Mouse (Mus musculus) MEL (cell line): ENCODE measurements around the gene Mfsd7a.

Source experiments
- CTCF ChIP-seq, 3 experiments: IDR thresholded peaks in 2 of 3; conservative IDR thresholded peaks in 1 of 3; 2 replicates each; pipeline ENCODE4 v1.5.1; 2011 to 2012; ENCODE audit warnings: low read length in 3 of 3, low read depth in 2 of 3, mild to moderate bottlenecking in 2 of 3, improper control_type of control experiment in 1 of 3, inconsistent platforms in 1 of 3, mixed read lengths in 1 of 3, moderate library complexity in 1 of 3; ENCODE audit not compliant: control insufficient read depth in 1 of 3, insufficient read depth in 1 of 3, poor library complexity in 1 of 3, severe bottlenecking in 1 of 3
- GATA1 ChIP-seq: IDR thresholded peaks from 2 replicates; pipeline ENCODE4 v1.6.1; 2011; ENCODE audit warnings: low read depth, low read length, improper control_type of control experiment
- MAFK ChIP-seq: IDR thresholded peaks from 2 replicates; pipeline ENCODE4 v1.6.1; 2011; ENCODE audit warnings: low read depth, mild to moderate bottlenecking, low read length, improper control_type of control experiment, borderline replicate concordance
- TAL1 ChIP-seq: IDR thresholded peaks from 2 replicates; pipeline ENCODE4 v1.6.1; 2012; ENCODE audit warnings: mild to moderate bottlenecking, inconsistent platforms, low read length, moderate library complexity, mixed read lengths

DNA sequence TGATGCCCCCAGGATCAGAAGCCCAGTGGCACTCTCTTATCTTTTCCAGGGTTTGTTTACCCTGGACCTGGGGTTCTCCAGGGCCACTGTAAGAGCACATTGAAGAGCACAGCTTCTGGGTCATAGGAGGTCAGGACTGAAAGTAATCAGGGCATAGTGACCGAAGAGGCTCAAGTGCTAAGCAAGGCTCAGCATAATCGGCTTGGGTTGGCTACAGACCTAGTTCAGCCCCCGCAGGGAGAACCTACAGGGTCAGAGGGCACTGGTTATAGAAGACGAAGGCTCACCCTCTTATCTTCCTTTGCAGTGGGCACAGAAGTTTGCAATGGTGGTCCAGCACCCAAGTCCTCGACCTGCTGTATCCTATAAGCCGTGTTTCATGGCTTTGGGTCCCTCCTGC lies 17.5 kb downstream of the Mfsd7a start:
- TF ChIP-seq TAL1 = no peak
- no peak for TF ChIP-seq GATA1
- TF ChIP-seq CTCF (IDR thresholded peaks at IDR 0.05 in 2 of 3, conservative IDR thresholded peaks at IDR 0.05 in 1 of 3; ENCODE audit: control insufficient read depth in 1 of 3, insufficient read depth in 1 of 3, low read depth in 2 of 3, low read length in 3 of 3, poor library complexity in 1 of 3, severe bottlenecking in 1 of 3) = no peak
- no peak for TF ChIP-seq MAFK
